Mouse (Mus musculus) stomach, embryonic 14.5 days (tissue): Measurements from ENCODE around the gene Loxl4. TPM values are rescaled to one million over a fixed set of nuclear protein-coding genes. Genes with fewer than 3 reads are reported as not detected.

Experiments used
- ATAC-seq: fragments of 200-750 bp; cut with Nextera tagmentation; 2 replicates; pipeline ENCODE4 v1.8.0; 2017; ENCODE audit warnings: low read depth, moderate TSS enrichment; ENCODE audit not compliant: insufficient number of reproducible peaks, insufficient read depth, low FRiP score
- H3K27ac ChIP-seq: fragments of 300-500 bp; sonication (generic); 2 replicates; pipeline ENCODE4 v1.5.1; 2014; ENCODE audit warnings: mild to moderate bottlenecking, low read length, moderate library complexity, mixed read lengths
- H3K27me3 ChIP-seq: fragments of 300-500 bp; sonication (generic); 2 replicates; pipeline ENCODE4 v1.6.1; 2014; ENCODE audit warnings: low read length, control low read depth, mixed read lengths; ENCODE audit not compliant: control insufficient read depth, insufficient read depth
- H3K36me3 ChIP-seq: fragments of 300-500 bp; sonication (generic); 2 replicates; pipeline ENCODE4 v1.6.1; 2014; ENCODE audit warnings: mild to moderate bottlenecking, control low read depth, low read length, moderate library complexity, mixed read lengths; ENCODE audit not compliant: control insufficient read depth, insufficient read depth
- H3K4me1 ChIP-seq: fragments of 300-500 bp; sonication (generic); 2 replicates; pipeline ENCODE4 v1.6.1; 2014; ENCODE audit warnings: low read length, control low read depth, mixed read lengths; ENCODE audit not compliant: control insufficient read depth, insufficient read depth
- H3K4me2 ChIP-seq: fragments of 300-500 bp; sonication (generic); replicated peaks from 2 replicates; pipeline ENCODE4 v1.6.1; 2014; ENCODE audit warnings: low read depth, low read length, control low read depth
- H3K4me3 ChIP-seq: fragments of 300-500 bp; sonication (generic); 2 replicates; pipeline ENCODE4 v1.5.1; 2014; ENCODE audit warnings: low read depth, low read length, control low read depth
- H3K9ac ChIP-seq: fragments of 300-500 bp; sonication (generic); replicated peaks from 2 replicates; pipeline ENCODE4 v1.6.1; 2014; ENCODE audit warnings: low read depth, mild to moderate bottlenecking, control low read depth, low read length, moderate library complexity, mixed read lengths
- H3K9me3 ChIP-seq: fragments of 300-500 bp; sonication (generic); 2 replicates; pipeline ENCODE4 v1.6.1; 2016; ENCODE audit warnings: low read depth, low read length, control low read depth; ENCODE audit not compliant: control insufficient read depth
- WGBS: fragments of 180-500 bp; shearing (Covaris S2); extraction: QIAGEN DNeasy Blood & Tissue Kit; methylation state at CpG from one replicate; pipeline ENCODE4 v1.1.7; 2014; 5-methylcytosine and 5-hydroxymethylcytosine counted together
- polyA plus RNA-seq: library from polyadenylated mRNA; unstranded; fragments of >200 nt; fragmentation: Nextera tagmentation; extraction: Ambion mirVana; gene quantifications from 2 replicates; pipeline ENCODE4 v1.2.1, GENCODE M21; 2014

Gene Loxl4
- polyA plus RNA-seq, 1 experiment from 2014 or later = 3.0 TPM

- H3K4me2 ChIP-seq = no peak overlapping the region
- peaks cover 7% of the 10 kb centered on the region; the same call in 1 of the 2 replicates for H3K4me1 ChIP-seq
- peaks cover 17% of the 10 kb centered on the region; the same call in 1 of the 2 replicates for H3K36me3 ChIP-seq
- H3K4me3 ChIP-seq = no peak overlapping the region
- H3K9ac ChIP-seq = no peak overlapping the region
- H3K27ac ChIP-seq = 0 out of 2 replicates have a peak overlapping the region, but pooled peaks have one; percentile 7
- no peaks in the 10 kb centered on the region for H3K27me3 ChIP-seq
- no peaks in the 10 kb centered on the region for H3K9me3 ChIP-seq
- no peak for ATAC-seq
- 28% methylated on average over 2 of the region's 2 CpGs for WGBS
Observed at GRCm38 (mm10) chr19:42587704-42588103, 24.9 kb downstream of the Loxl4 start.

- Histone ChIP-seq H3K4me3 (no peak overlapping the region), H3K27ac (no peak overlapping the region), H3K9me3 (no peaks in the 10 kb centered on the region), H3K4me1 (peaks cover 7% of the 10 kb centered on the region; the same call in 1 of the 2 replicates), H3K4me2 (no peak overlapping the region), H3K9ac (no peak overlapping the region), H3K27me3 (no peaks in the 10 kb centered on the region), H3K36me3 (peaks cover 7% of the 10 kb centered on the region; the same call in 1 of the 2 replicates)
- ATAC-seq = no peak
- WGBS = 85% methylated on average over 3 of the region's 3 CpGs
Observed at GRCm38 (mm10) chr19:42584188-42584587, 28.4 kb downstream of the Loxl4 start.

- Histone ChIP-seq H3K9ac (no peak overlapping the region), H3K9me3 (no peaks in the 10 kb centered on the region), H3K4me1 (peaks cover 7% of the 10 kb centered on the region; the same call in 1 of the 2 replicates), H3K27ac (no peak overlapping the region), H3K27me3 (no peaks in the 10 kb centered on the region), H3K36me3 (peaks cover 7% of the 10 kb centered on the region; the same call in 1 of the 2 replicates), H3K4me2 (no peak overlapping the region), H3K4me3 (no peak overlapping the region)
- ATAC-seq = no peak
- 94% methylated on average over 5 of the region's 5 CpGs for WGBS
Observed at GRCm38 (mm10) chr19:42583677-42584076, 28.9 kb downstream of the Loxl4 start.

DNA sequence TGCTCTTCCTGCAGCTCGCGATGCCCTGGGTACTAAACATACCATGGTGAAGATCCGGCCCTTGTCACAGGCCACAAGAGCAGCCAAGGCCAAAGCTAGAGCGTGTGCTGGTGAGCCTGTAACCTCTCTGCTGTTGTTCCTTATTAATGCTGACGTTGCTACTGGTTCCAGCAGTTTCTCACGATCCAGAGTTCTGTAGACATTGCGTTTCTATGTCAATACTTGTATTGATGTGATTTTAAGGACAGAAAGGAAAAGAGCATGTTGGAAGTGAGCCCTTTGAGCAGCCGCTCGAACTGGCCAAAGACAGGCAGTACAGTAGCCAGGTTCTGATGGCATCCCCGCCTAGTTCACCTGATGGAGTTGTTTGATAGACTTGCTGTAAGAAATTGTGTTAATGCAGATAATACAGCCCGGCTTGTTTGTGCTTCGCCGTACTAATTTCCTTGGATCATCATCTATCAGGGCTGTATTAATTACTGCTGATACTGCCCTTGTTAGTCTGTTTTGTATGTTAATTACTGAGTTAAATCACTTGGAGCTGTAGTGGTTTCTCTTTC is 29.7 kb downstream of the Loxl4 start:
- H3K9me3 ChIP-seq = no peaks in the 10 kb centered on the region
- no peak for ATAC-seq
- WGBS = 87% methylated on average over 13 of the region's 13 CpGs
- no peak overlapping the region for H3K27ac ChIP-seq
- H3K9ac ChIP-seq = no peak overlapping the region
- H3K4me1 ChIP-seq = peaks cover 4% of the 10 kb centered on the region; the same call in 1 of the 2 replicates
- H3K4me2 ChIP-seq = no peak overlapping the region
- no peak overlapping the region for H3K4me3 ChIP-seq
- no peaks in the 10 kb centered on the region for H3K27me3 ChIP-seq
- peaks cover 7% of the 10 kb centered on the region; the same call in 1 of the 2 replicates for H3K36me3 ChIP-seq

DNA sequence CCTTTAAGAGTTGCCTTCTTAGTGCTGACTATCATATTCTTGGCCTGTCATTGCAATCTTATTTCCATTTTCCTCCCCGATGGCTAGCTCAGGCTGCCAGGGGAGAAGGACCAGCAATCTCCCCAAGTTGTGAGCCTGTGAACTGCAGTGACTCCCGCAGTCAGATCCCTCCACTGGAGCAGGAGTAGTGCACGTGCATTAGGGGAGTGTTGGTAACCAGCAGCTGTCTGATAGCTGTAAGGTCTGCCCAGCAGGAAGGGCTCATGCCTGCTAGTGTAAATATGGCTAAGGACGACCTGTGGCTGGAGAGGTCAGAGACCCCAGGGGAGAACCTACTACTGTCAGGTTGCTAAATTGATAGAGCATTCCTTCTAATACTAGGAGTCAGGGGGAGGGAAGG is 31.9 kb downstream of the Loxl4 start:
- Histone ChIP-seq H3K27ac (no peak overlapping the region), H3K4me2 (no peak overlapping the region), H3K4me1 (no peaks in the 10 kb centered on the region), H3K9ac (no peak overlapping the region), H3K4me3 (no peak overlapping the region), H3K9me3 (no peaks in the 10 kb centered on the region), H3K27me3 (no peaks in the 10 kb centered on the region), H3K36me3 (peaks cover 7% of the 10 kb centered on the region; the same call in 1 of the 2 replicates)
- 36% methylated on average over 4 of the region's 4 CpGs for WGBS
- no peak for ATAC-seq

- no peaks in the 10 kb centered on the region for H3K27me3 ChIP-seq
- no peaks in the 10 kb centered on the region for H3K4me1 ChIP-seq
- H3K36me3 ChIP-seq = peaks cover 4% of the 10 kb centered on the region; the same call in 1 of the 2 replicates
- H3K4me3 ChIP-seq = no peak overlapping the region
- ATAC-seq = no peak
- H3K9me3 ChIP-seq = no peaks in the 10 kb centered on the region
- H3K27ac ChIP-seq = no peak overlapping the region
- H3K9ac ChIP-seq = no peak overlapping the region
- WGBS = 74% methylated on average over 4 of the region's 4 CpGs
- H3K4me2 ChIP-seq = no peak overlapping the region
Observed at GRCm38 (mm10) chr19:42578631-42579030, 34.0 kb downstream of the Loxl4 start.

DNA sequence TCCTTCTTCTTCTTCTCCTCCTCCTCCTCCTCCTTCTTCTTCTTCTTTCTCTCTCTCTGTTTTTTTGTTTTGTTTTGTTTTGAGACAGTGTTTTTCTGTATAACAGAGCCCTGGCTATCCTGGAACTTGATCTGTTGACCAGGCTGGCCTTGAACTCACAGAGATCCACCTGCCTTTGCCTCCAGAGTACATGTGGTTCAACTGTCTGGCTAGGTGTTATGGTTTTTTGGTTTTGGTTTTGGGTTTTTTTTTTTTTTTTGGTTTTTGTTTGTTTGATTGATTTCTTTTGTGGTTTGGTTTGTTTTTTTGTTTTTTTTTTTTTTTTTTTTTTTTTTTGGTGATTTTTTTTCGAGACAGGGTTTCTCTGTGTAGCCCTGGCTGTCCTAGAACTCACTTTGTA is 35.8 kb downstream of the Loxl4 start:
- 80% methylated on average over 1 of the region's 1 CpGs for WGBS
- Histone ChIP-seq H3K4me2 (no peak overlapping the region), H3K4me3 (no peak overlapping the region), H3K27me3 (no peaks in the 10 kb centered on the region), H3K9me3 (no peaks in the 10 kb centered on the region), H3K4me1 (no peaks in the 10 kb centered on the region), H3K9ac (no peak overlapping the region), H3K27ac (no peak overlapping the region), H3K36me3 (no peaks in the 10 kb centered on the region)
- no peak for ATAC-seq

DNA sequence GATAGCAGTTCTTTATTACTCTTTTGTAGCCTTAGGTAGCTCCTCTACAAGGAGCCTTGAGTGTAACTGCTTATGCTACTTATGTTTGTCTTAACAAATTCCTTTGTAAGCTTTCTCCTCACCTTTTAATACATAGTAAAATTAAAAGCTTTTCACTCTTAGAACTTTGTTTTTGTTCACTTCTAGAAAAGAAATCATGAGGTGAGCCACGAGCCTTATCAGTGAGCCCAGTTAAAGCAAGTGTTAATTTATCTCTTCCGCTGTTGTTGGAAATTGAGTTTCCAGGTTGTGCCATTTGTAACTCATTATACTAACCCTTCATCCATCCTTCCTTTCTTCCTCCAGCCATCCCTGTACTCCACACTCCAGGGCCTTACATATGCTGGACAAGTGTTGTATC is 37.3 kb downstream of the Loxl4 start:
- 68% methylated on average over 2 of the region's 2 CpGs for WGBS
- Histone ChIP-seq H3K27me3 (no peaks in the 10 kb centered on the region), H3K9me3 (no peaks in the 10 kb centered on the region), H3K9ac (no peak overlapping the region), H3K4me2 (no peak overlapping the region), H3K4me1 (no peaks in the 10 kb centered on the region), H3K36me3 (no peaks in the 10 kb centered on the region), H3K4me3 (no peak overlapping the region), H3K27ac (no peak overlapping the region)
- no peak for ATAC-seq

- no peak for ATAC-seq
- no peak overlapping the region for H3K27ac ChIP-seq
Observed at GRCm38 (mm10) chr19:42571291-42571690, 41.3 kb downstream of the Loxl4 start.

More at GRCm38 (mm10) chr19:42571291-42571690, 41.3 kb downstream of the Loxl4 start:
- no peak overlapping the region for H3K4me2 ChIP-seq
- no peaks in the 10 kb centered on the region for H3K36me3 ChIP-seq
- no peaks in the 10 kb centered on the region for H3K27me3 ChIP-seq
- H3K9ac ChIP-seq = no peak overlapping the region
- no peak overlapping the region for H3K4me3 ChIP-seq
- H3K4me1 ChIP-seq = no peaks in the 10 kb centered on the region
- H3K9me3 ChIP-seq = no peaks in the 10 kb centered on the region
- 81% methylated on average over 4 of the region's 4 CpGs for WGBS
